9 mouse cellular contexts compared by ENCODE assay signal in the genomic region with DNA sequence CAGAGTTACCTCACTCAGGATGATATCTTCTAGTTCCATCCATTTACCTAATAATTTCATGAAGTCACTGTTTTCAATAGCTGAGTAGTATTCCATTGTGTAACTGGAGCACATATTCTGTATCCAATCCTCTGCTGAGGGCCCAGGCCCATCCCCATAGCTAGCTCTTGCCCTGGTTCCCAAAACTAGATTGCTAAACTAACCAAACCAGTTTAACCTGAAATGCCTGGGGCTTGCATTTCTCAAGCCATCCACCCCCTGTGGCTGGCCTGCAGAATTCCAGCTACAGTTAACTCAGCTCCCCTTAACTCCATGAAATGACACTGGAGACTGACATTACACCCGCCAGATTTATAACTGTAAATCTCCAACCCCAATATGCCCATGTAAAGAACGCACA.
"Had no signal": no experiment of that assay in that cellular context is flagged by ENCODE, and none has a peak within 500 bp of the region (broad histone marks: within the 10 kb centered on the region; RNA-seq: fewer than 3 reads in every experiment).

No protein-coding gene starts in this region.

- H3K4me3 ChIP-seq: limb, embryonic 13.5 days; liver, embryonic 15.5 days; midbrain, embryonic 13.5 days had no signal

- H3K4me1 ChIP-seq: midbrain, embryonic 13.5 days had no signal

- H3K9me3 ChIP-seq: limb, embryonic 13.5 days; liver, embryonic 15.5 days; midbrain, embryonic 13.5 days had no signal

- H3K27me3 ChIP-seq: limb, embryonic 13.5 days; liver, embryonic 15.5 days; midbrain, embryonic 13.5 days had no signal

- H3K36me3 ChIP-seq: limb, embryonic 13.5 days; liver, embryonic 15.5 days; midbrain, embryonic 13.5 days had no signal

- DNase-seq: kidney, adult 18-20 months; left cerebral cortex, postnatal 4 days; lung, adult 2 months; right cerebral cortex, postnatal 14 days; thymus, postnatal 36 days had no signal

- H3K4me2 ChIP-seq: limb, embryonic 13.5 days; liver, embryonic 11.5 days; liver, embryonic 15.5 days; midbrain, embryonic 13.5 days had no signal

- H3K9ac ChIP-seq: limb, embryonic 13.5 days; liver, embryonic 15.5 days; midbrain, embryonic 13.5 days had no signal

- ATAC-seq: midbrain, embryonic 13.5 days had no signal

- H3K27ac ChIP-seq: limb, embryonic 13.5 days; liver, embryonic 15.5 days; midbrain, embryonic 13.5 days had no signal
